Mouse (Mus musculus) adrenal gland, adult 18-20 months (tissue): ENCODE results near the gene Gm9639. TPM values are rescaled to one million over a fixed set of nuclear protein-coding genes. Genes with fewer than 3 reads are reported as not detected.
"Not testable (repeated sequence)": the region's sequence is repeated elsewhere in the genome, so short reads cannot be mapped to it uniquely, and the experiment has no call there.

Source experiments
- DNase-seq, 2 experiments: peaks; one replicate each; pipeline ENCODE4 v3.0.0; 2021 to 2022; ENCODE audit warnings: low spot score in 2 of 2
- total RNA-seq, 2 experiments: library from RNA; stranded (reverse); gene quantifications; 1 replicate in 1 of 2; 2 replicates in 1 of 2; pipeline ENCODE4 v1.2.3; 2021

Gene Gm9639
- total RNA-seq, 2 experiments from 2014 or later: not detected

DNA sequence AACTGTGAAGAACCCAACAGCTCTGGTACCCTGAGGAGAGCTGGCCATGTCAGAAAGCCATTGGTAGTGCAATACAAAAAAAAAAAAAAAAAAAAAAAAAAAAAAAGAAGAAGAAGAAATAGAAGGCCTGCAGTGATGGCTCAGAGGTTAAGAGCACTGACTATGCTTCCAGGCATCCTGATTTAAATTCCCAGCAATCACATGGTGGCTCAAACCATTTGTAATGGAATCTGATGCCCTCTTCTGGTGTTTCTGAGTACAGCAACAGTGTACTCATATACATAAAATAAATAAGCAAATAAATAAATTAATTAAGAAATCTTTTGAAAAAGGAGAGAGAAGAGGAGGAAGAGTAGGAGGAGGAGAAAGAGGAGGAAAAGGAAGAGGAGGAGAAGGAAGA is 41.4 kb downstream of the Gm9639 start:
- no peak for DNase-seq

GRCm38 (mm10) chr10:77752312-77752711 is 42.6 kb downstream of the Gm9639 start:
- not testable (repeated sequence) for DNase-seq

GRCm38 (mm10) chr10:77751254-77751653 is 43.6 kb downstream of the Gm9639 start, which contains the start of gene Gm9736:
TSS of gene Gm9736 (minus strand) at chr10:77751354.
- DNase-seq: not testable (repeated sequence)

DNA sequence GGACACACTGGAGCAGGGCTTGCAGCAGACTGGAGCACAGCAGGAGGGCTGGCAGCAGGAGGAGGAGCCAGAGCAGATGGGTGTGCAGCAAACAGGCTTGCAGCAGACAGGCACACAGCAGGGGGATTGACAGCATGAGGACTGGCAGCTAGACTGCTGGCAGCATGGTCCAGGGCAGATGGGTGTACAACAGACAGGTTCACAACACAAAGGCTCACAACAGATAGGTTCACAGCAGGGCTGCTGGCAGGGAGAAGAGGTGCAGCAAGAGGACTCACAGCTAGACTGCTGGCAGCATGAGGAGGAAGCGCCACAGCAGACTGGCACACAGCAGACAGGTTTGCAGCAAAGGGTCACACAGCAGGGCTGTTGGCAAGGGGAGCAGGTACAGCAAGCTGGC is 44.2 kb downstream of the Gm9639 start:
- DNase-seq: not testable (repeated sequence)

Other genes with a start within 250 kb of the Gm9639 start
- 100 to 1,000 TPM; 175 to 203 TPM for gene Pttg1ip, start 213.4 kb downstream of the Gm9639 start, total RNA-seq
- gene Sumo3, start 189.0 kb downstream of the Gm9639 start, total RNA-seq: 10 to 100 TPM; 91.8 to 98.8 TPM
- 10 to 100 TPM; 13.1 to 17.1 TPM for gene Gm49325, start 188.9 kb downstream of the Gm9639 start, total RNA-seq
- gene Ube2g2, start 172.8 kb downstream of the Gm9639 start, total RNA-seq: 10 to 100 TPM; 67.2 to 74.1 TPM
- under 1 TPM; 0.27 to 0.51 TPM for gene Tspear, start 108.5 kb downstream of the Gm9639 start, total RNA-seq
- gene Gm19402, start 104.3 kb downstream of the Gm9639 start, total RNA-seq: not detected
- not detected for gene Gm9508, start 97.8 kb downstream of the Gm9639 start, total RNA-seq
- not detected for gene Gm10272, start 88.5 kb downstream of the Gm9639 start, total RNA-seq
- not detected for gene Gm10024, start 83.6 kb downstream of the Gm9639 start, total RNA-seq
- not detected for gene Gm10142, start 79.3 kb downstream of the Gm9639 start, total RNA-seq
- gene Krtap12-1, start 74.5 kb downstream of the Gm9639 start, total RNA-seq: not detected
- not detected for gene Gm10100, start 68.6 kb downstream of the Gm9639 start, total RNA-seq
- gene Gm18596, start 52.4 kb downstream of the Gm9639 start, total RNA-seq: not detected
- gene Gm9736, start 43.7 kb downstream of the Gm9639 start, total RNA-seq: not detected
- gene Gm3233, start 35.4 kb downstream of the Gm9639 start, total RNA-seq: not detected
- gene Gm3238, start 23.8 kb downstream of the Gm9639 start, total RNA-seq: not detected
- not detected for gene Gm7138, start 18.1 kb downstream of the Gm9639 start, total RNA-seq
- gene Gm3250, start 12.5 kb downstream of the Gm9639 start, total RNA-seq: not detected
- gene Gm7137, start 6.9 kb downstream of the Gm9639 start, total RNA-seq: not detected
- not detected for gene Gm19668, start 4.1 kb upstream of the Gm9639 start, total RNA-seq
- gene Gm9507, start 16.8 kb upstream of the Gm9639 start, total RNA-seq: not detected
- not detected for gene Gm2696, start 19.6 kb upstream of the Gm9639 start, total RNA-seq
- not detected for gene Krtap10-4, start 32.0 kb upstream of the Gm9639 start, total RNA-seq
- not detected for gene Krtap10-10, start 40.9 kb upstream of the Gm9639 start, total RNA-seq
- not detected for gene Gm36176, start 51.7 kb upstream of the Gm9639 start, total RNA-seq
- gene Gm10318, start 57.8 kb upstream of the Gm9639 start, total RNA-seq: not detected
- not detected for gene Gm3285, start 66.9 kb upstream of the Gm9639 start, total RNA-seq
- gene Lrrc3, start 107.5 kb upstream of the Gm9639 start, total RNA-seq: 1 to 10 TPM; 3.9 to 6.8 TPM
- 1 to 10 TPM; 5.2 to 5.9 TPM for gene Trpm2, start 175.5 kb upstream of the Gm9639 start, total RNA-seq
- gene 1810043G02Rik, start 183.4 kb upstream of the Gm9639 start, total RNA-seq: 10 to 100 TPM; 17.9 to 21.1 TPM
- 100 to 1,000 TPM; 137 to 283 TPM for gene Pfkl, start 215.0 kb upstream of the Gm9639 start, total RNA-seq
- gene Dnmt3l, start 246.9 kb upstream of the Gm9639 start, total RNA-seq: 10 to 100 TPM in 1 of 2 experiments, 1 to 10 TPM in 1; 4.4 to 24.4 TPM
- gene Aire, start 248.5 kb upstream of the Gm9639 start, total RNA-seq: not detected